In the genomic region with DNA sequence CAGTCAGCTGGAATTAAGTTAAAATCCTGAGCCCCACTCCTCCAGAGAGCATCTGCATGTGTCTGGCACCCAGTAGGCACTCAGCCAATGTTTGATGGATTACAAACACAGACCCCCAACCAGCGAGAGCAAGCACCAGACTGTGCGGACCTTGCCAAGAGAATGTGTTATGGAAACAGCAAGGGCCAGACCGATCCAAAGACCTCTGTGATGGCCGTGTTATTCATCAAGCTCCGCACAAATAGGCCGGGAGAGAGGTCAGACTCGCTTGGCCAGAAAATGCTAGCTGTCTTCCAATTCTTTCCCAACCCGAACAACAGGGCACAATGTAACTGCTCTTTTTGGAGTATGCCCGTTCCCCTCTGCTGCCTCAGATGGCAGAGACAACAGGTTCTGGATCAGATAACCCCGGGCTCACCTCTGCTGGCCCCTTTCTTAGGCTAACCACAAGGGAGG, we compare ENCODE assay signal across 8 mouse cellular contexts. TPM values are rescaled to one million over a fixed set of nuclear protein-coding genes. Genes with fewer than 3 reads are reported as not detected.
DNase-seq lines count a peak whose midpoint lies in the region; ATAC-seq lines count a peak whose summit lies in the region.

No protein-coding gene starts in this region.

- no peak for DNase-seq in heart, postnatal 36 days
- peak; percentile 29 for DNase-seq in brain, adult 2 months (ENCODE audit: low read depth, low spot score)
- peak; percentile 80 for DNase-seq in kidney, adult 11 months
- DNase-seq in lung, postnatal 25 days (ENCODE audit: low spot score) = peak; percentile 7
- DNase-seq in thymus, postnatal 25 days = no peak
- DNase-seq in heart, adult 11 months = no peak

- 0 out of 2 replicates have a peak overlapping the region, but pooled peaks have one; percentile 6 for H3K4me2 ChIP-seq in heart, embryonic 12.5 days

- no peak for ATAC-seq in heart, embryonic 12.5 days (ENCODE audit: insufficient number of reproducible peaks, low FRiP score)
- ATAC-seq in monocyte, adult 5-6 weeks (replicated peaks; ENCODE audit: insufficient number of reproducible peaks, low FRiP score, low TSS enrichment, poor library complexity, severe bottlenecking) = no peak

- H3K9ac ChIP-seq in heart, embryonic 12.5 days = no peak overlapping the region; the same call in 1 of the 2 replicates

- H3K9me3 ChIP-seq in heart, embryonic 12.5 days (replicated peaks) = no peaks in the 10 kb centered on the region

- H3K4me3 ChIP-seq in heart, embryonic 12.5 days = no peak overlapping the region

- H3K36me3 ChIP-seq in heart, embryonic 12.5 days = no peaks in the 10 kb centered on the region

- H3K27me3 ChIP-seq in heart, embryonic 12.5 days (replicated peaks) = no peaks in the 10 kb centered on the region; the same call in 1 of the 2 replicates

- intact Hi-C loops in heart, postnatal 36 days (cut with DNase I) = no loop called here

- WGBS in heart, embryonic 12.5 days = 69% methylated on average over 10 of the region's 10 CpGs

- peaks cover 17% of the 10 kb centered on the region for H3K4me1 ChIP-seq in heart, embryonic 12.5 days (replicated peaks)

- no peak overlapping the region for H3K27ac ChIP-seq in heart, embryonic 12.5 days (ENCODE audit: poor library complexity, severe bottlenecking)

RNA-seq across cellular contexts. Expression of a gene that starts 1.9 kb away (rescaled TPM):
- 13.0 and 14.6 TPM in 2 replicates for polyA plus RNA-seq in heart, embryonic 12.5 days (2016; fragmentation: Nextera tagmentation; extraction: Ambion mirVana)
- 10 to 100 TPM in 1 of 2 experiments, 1 to 10 TPM in 1; 9.0 to 10.6 TPM for total RNA-seq in heart, postnatal 36 days (2021)
- 7.7 to 17.1 TPM (median 16.1 TPM) in 3 replicates for total RNA-seq in monocyte, adult 5-6 weeks (2017)

RNA-seq across cellular contexts. Expression of a gene that starts 3.4 kb away (rescaled TPM):
- polyA plus RNA-seq in heart, embryonic 12.5 days (2016; fragmentation: Nextera tagmentation; extraction: Ambion mirVana) = 0.10 and 0.12 TPM in 2 replicates
- total RNA-seq in heart, postnatal 36 days (2021) = not detected
- total RNA-seq in monocyte, adult 5-6 weeks (2017) = not detected in 3 replicates

RNA-seq across cellular contexts. Expression of a gene that starts 17.5 kb away (rescaled TPM):
- polyA plus RNA-seq in heart, embryonic 12.5 days (2016; fragmentation: Nextera tagmentation; extraction: Ambion mirVana) = 6.7 and 6.8 TPM in 2 replicates
- 1 to 10 TPM; 5.6 to 6.6 TPM for total RNA-seq in heart, postnatal 36 days (2021)
- 13.3 to 17.8 TPM (median 16.3 TPM) in 3 replicates for total RNA-seq in monocyte, adult 5-6 weeks (2017)

RNA-seq across cellular contexts. Expression of a gene that starts 19.7 kb away (rescaled TPM):
- 20.0 and 22.0 TPM in 2 replicates for polyA plus RNA-seq in heart, embryonic 12.5 days (2016; fragmentation: Nextera tagmentation; extraction: Ambion mirVana)
- total RNA-seq in heart, postnatal 36 days (2021) = 10 to 100 TPM; 11.3 to 13.3 TPM
- total RNA-seq in monocyte, adult 5-6 weeks (2017) = 0.85 to 13.1 TPM (median 3.6 TPM) in 3 replicates

RNA-seq across cellular contexts. Expression of a gene that starts 21.8 kb away (rescaled TPM):
- polyA plus RNA-seq in heart, embryonic 12.5 days (2016; fragmentation: Nextera tagmentation; extraction: Ambion mirVana) = 199 and 203 TPM in 2 replicates
- total RNA-seq in heart, postnatal 36 days (2021) = 100 to 1,000 TPM; 182 to 201 TPM
- total RNA-seq in monocyte, adult 5-6 weeks (2017) = not detected in 3 replicates

Comparison
In these comparisons a context has a peak if more than half of its experiments do, and no peak if none do; other contexts are left out.
1. DNase-seq: peak in brain, adult 2 months (single experiment), kidney, adult 11 months (single experiment) and lung, postnatal 25 days (single experiment); none in heart, postnatal 36 days (0 of 2), thymus, postnatal 25 days (single experiment) and heart, adult 11 months (single experiment).